Mouse (Mus musculus) hematopoietic stem cell, adult 5-6 weeks (primary cell): Measurements from ENCODE around the gene Bclaf1. TPM values are rescaled to one million over a fixed set of nuclear protein-coding genes. Genes with fewer than 3 reads are reported as not detected.

Experiments used
- ATAC-seq, 2 experiments: fragments of 125-278 bp in 1 of 2; replicated peaks in 1 of 2; 2 replicates each; pipeline ENCODE4 v1.8.0; 2016 to 2017; ENCODE audit warnings: inconsistent platforms in 2 of 2, mild to moderate bottlenecking in 2 of 2, moderate number of reproducible peaks in 2 of 2, low read depth in 1 of 2, moderate TSS enrichment in 1 of 2; ENCODE audit not compliant: low FRiP score in 2 of 2, poor library complexity in 2 of 2, severe bottlenecking in 2 of 2, insufficient read depth in 1 of 2, low TSS enrichment in 1 of 2
- total RNA-seq: library from RNA; stranded (forward); fragments of 172-1452, 232-1000 nt; gene quantifications from 2 replicates; pipeline ENCODE4 v1.2.3, GENCODE M21; 2017

Bclaf1 gene
- total RNA-seq, 1 experiment from 2014 or later: 650 TPM

DNA sequence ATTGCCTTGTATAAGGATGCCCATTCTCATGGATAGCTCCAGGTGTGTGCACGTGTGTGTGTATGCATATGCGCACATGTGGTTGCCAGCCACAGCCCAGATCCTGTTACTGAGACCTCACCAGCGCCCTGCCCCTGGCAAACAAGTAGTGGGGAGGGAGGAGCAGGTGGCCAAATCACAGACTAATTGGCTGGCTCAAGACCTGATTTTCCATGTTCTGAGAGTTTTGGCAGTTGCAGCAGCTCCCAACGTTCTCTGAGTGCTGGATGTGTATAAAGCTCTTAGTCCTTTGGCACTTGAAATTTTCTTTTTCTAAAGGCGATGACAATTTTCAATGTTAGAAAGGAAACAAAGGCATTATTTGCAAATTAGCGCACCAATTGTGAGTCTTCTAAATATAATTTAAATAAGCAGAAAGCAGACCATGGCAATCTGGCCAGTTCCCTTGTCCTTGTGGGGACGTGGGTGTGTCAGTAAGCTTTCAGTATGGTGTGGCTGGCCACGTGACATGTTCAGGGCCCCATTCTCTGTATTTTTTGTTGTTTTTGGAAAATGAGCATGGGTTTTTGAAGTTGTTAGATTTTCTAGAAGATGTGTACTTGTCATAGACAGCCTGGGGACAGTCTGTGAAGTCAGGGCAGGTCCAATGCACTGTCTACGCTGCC is 66.9 kb downstream of the Bclaf1 start:
- no peak for ATAC-seq

DNA sequence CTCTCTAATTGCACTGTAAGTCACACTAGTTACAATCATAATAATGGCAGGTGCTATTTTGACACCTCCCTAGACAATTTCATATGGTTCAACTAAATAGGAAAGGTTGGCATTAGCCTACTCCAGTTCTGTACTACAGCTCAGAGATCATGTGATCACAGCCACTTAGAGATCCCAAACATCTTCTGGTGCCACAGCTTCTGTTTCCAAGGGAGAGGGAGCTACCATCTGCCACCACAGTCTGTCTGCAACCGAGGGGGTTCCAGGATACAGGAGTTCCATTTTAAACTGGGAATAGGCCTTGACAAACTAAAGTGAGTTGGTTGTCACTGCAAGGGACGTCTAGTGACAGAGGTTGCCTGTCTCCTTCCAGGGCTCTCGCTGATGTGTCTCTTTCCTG is 68.5 kb downstream of the Bclaf1 start:
- no peak for ATAC-seq

DNA sequence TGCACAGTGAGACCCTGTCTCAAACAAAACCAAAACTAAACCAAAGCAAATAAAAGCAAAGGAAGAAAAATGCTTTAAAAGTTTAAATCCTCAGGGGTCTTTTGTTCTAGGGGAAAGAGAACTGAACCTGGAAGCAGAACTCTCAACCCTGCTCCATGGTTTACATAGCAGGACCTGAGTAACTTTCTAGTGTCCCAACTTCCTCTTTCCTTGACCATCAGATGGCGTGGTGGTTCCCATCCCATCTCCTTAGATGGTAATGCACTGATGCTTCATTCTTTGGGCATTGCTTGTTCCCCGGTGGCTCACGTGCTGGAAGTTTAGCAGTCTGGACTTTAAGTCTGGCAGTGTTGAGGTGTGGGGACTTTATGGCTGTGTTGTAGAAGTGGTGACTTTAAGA is 69.1 kb downstream of the Bclaf1 start:
- no peak for ATAC-seq

DNA sequence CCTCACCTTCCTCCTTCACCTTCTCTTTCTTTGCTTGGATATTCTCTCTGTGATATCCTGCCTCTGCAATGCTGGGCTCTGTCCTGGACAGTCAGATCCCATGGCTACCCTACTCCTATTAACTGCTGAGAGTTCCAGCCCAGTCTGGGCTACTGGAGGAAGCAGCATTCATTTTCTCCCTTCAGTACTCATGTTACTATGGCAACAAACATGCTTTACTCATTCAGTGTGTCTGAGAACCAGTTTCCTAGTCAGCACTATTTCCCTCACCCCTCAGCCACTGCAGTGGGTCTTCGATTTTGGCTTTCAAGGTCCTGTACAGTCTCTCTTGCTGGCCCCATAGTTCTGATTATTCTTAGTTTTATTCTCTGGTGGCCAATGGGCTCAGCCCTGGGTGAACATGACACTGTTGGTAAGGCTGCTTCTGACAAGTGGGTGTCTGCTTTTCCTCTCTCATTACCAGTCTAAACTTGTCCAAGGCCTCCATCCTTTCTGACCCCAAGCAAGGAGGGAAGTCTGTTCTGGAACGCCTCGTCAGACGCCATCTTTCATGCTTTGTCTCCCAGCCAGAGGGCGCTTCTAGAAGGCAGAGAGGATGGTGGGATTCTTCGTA is 70.6 kb downstream of the Bclaf1 start:
- ATAC-seq: no peak; a peak in 1 of 4 replicates

DNA sequence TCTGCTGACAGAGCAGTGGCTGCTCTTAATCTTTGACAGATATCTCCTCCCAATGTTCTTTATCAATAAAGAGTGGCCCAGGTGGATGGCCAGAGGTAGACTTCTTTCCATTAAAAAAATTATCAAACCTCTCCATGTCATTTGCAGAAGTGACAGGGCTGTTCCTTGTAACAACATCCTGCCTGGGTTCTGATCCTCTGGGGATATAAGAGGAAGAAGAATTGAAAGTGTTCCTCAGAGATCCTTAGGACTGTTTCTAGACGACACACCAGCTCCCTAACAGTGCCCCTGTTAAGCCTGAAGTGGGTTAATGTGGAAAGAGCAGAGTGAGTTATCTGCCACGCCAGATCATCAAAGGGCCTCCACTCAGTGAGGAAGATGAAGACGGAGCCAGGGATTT is 78.3 kb downstream of the Bclaf1 start:
- no peak for ATAC-seq

Other genes starting within 250 kb of the Bclaf1 start
- gene Map7, start 164.0 kb upstream of the Bclaf1 start, total RNA-seq: 156 and 190 TPM in 2 replicates
- gene Mtfr2, start 35.3 kb downstream of the Bclaf1 start, total RNA-seq: 29.1 and 31.6 TPM in 2 replicates